In genomic region chr8:11314613-11315012, GRCm38 (mm10) we compare ENCODE assay signal across 8 mouse cellular contexts. TPM values are rescaled to one million over a fixed set of nuclear protein-coding genes. Genes with fewer than 3 reads are reported as not detected.
DNase-seq lines count a peak whose midpoint lies in the region; ATAC-seq and TF ChIP-seq lines count a peak whose summit lies in the region.
"Had no signal": no experiment of that assay in that cellular context is flagged by ENCODE, and none has a peak within 500 bp of the region (broad histone marks: within the 10 kb centered on the region; RNA-seq: fewer than 3 reads in every experiment).

No protein-coding gene starts in this region.

- WGBS in kidney, embryonic 16.5 days = 32% methylated on average over 8 of the region's 8 CpGs
- WGBS in embryonic facial prominence, embryonic 13.5 days = 77% methylated on average over 8 of the region's 8 CpGs
- 65% methylated on average over 8 of the region's 8 CpGs for WGBS in heart, postnatal 0 days

- no peak for TF ChIP-seq CTCF in heart, postnatal 0 days (IDR thresholded peaks at IDR 0.05; ENCODE audit: low read depth)

- peak overlapping the region; percentile 92 for H3K4me2 ChIP-seq in kidney, embryonic 16.5 days (replicated peaks; ENCODE audit: low read depth, low read length)
- H3K4me2 ChIP-seq in embryonic facial prominence, embryonic 13.5 days = peak overlapping the region; percentile 88
- H3K4me2 ChIP-seq in heart, postnatal 0 days (ENCODE audit: low read depth, low read length) = peak overlapping the region; percentile 75
- H3K4me2 ChIP-seq in myocyte (ENCODE audit: low read depth) = peak overlapping the region; percentile 95

- H3ac ChIP-seq in myocyte (ENCODE audit: control insufficient read depth, insufficient read length) = no peak overlapping the region

- no peak for TF ChIP-seq POLR2A in myocyte (IDR thresholded peaks at IDR 0.05; ENCODE audit: insufficient read length, low read depth)

- H3K27me3 ChIP-seq in kidney, embryonic 16.5 days (ENCODE audit: insufficient read depth, low read length) = no peaks in the 10 kb centered on the region
- H3K27me3 ChIP-seq in embryonic facial prominence, embryonic 13.5 days = no peaks in the 10 kb centered on the region
- H3K27me3 ChIP-seq in heart, postnatal 0 days (ENCODE audit: control insufficient read depth, insufficient read depth, low read length) = no peaks in the 10 kb centered on the region
- H3K27me3 ChIP-seq in myocyte (ENCODE audit: control insufficient read depth, insufficient read depth, insufficient read length) = no peaks in the 10 kb centered on the region

- peak overlapping the region; percentile 97 for H3K27ac ChIP-seq in kidney, embryonic 16.5 days (ENCODE audit: low read length)
- H3K27ac ChIP-seq in embryonic facial prominence, embryonic 13.5 days = no peak overlapping the region
- no peak overlapping the region for H3K27ac ChIP-seq in heart, postnatal 0 days (ENCODE audit: low read depth)

- peak overlapping the region; percentile 100 for H3K9ac ChIP-seq in kidney, embryonic 16.5 days (replicated peaks; ENCODE audit: low read length)
- H3K9ac ChIP-seq in embryonic facial prominence, embryonic 13.5 days = peak overlapping the region; percentile 91; the same call in 1 of the 2 replicates
- H3K9ac ChIP-seq in heart, postnatal 0 days (replicated peaks; ENCODE audit: low read depth, low read length) = peak overlapping the region; percentile 91

- peaks cover 21% of the 10 kb centered on the region for H3K79me2 ChIP-seq in myocyte (ENCODE audit: control insufficient read depth, insufficient read depth)

- peaks cover 48% of the 10 kb centered on the region for H3K4me1 ChIP-seq in kidney, embryonic 16.5 days (ENCODE audit: insufficient read depth, low read length)
- peaks cover 41% of the 10 kb centered on the region for H3K4me1 ChIP-seq in embryonic facial prominence, embryonic 13.5 days
- H3K4me1 ChIP-seq in heart, postnatal 0 days (ENCODE audit: control insufficient read depth, insufficient read depth) = peaks cover 56% of the 10 kb centered on the region

- peak overlapping the region; percentile 99 for H3K4me3 ChIP-seq in kidney, embryonic 16.5 days (ENCODE audit: low read length)
- H3K4me3 ChIP-seq in embryonic facial prominence, embryonic 13.5 days = peak overlapping the region; percentile 81
- peak overlapping the region; percentile 83 for H3K4me3 ChIP-seq in heart, postnatal 0 days (ENCODE audit: low read depth, low read length)
- peak overlapping the region; percentile 40 for H3K4me3 ChIP-seq in myocyte

- peak; percentile 20; the same call in 1 of the 2 replicates for ATAC-seq in kidney, embryonic 16.5 days (ENCODE audit: low FRiP score, low TSS enrichment)
- no peak for ATAC-seq in embryonic facial prominence, embryonic 13.5 days (ENCODE audit: insufficient number of reproducible peaks, insufficient read depth, low FRiP score, low TSS enrichment, low read depth)
- no peak for ATAC-seq in heart, postnatal 0 days (ENCODE audit: insufficient read depth, low read depth)

- H3K9me3 ChIP-seq in kidney, embryonic 16.5 days (ENCODE audit: low read length) = no peaks in the 10 kb centered on the region
- no peaks in the 10 kb centered on the region for H3K9me3 ChIP-seq in embryonic facial prominence, embryonic 13.5 days
- no peaks in the 10 kb centered on the region for H3K9me3 ChIP-seq in heart, postnatal 0 days (replicated peaks; ENCODE audit: control insufficient read depth, low read length)

- no peak for DNase-seq in kidney, adult 18-20 months
- DNase-seq in heart, postnatal 0 days (ENCODE audit: low spot score) = no peak
- DNase-seq in embryo, embryonic 11 days = no peak
- DNase-seq in spleen, adult 18-20 months = no peak

- H3K36me3 ChIP-seq in kidney, embryonic 16.5 days (ENCODE audit: insufficient read depth, low read length) = peaks cover 16% of the 10 kb centered on the region; the same call in 1 of the 2 replicates
- 0 out of 2 replicates have a peak, but pooled peaks cover 7% of the 10 kb centered on the region for H3K36me3 ChIP-seq in embryonic facial prominence, embryonic 13.5 days
- peaks cover 25% of the 10 kb centered on the region for H3K36me3 ChIP-seq in heart, postnatal 0 days (replicated peaks; ENCODE audit: control insufficient read depth, insufficient read depth, low read length)
- no peaks in the 10 kb centered on the region for H3K36me3 ChIP-seq in myocyte (ENCODE audit: control insufficient read depth, insufficient read depth)

- no peak for TF ChIP-seq EP300 in heart, postnatal 0 days (IDR thresholded peaks at IDR 0.05; ENCODE audit: low read depth)

TF ChIP-seq in myocyte, 11 proteins besides CTCF, POLR2A, EP300 and RAD21:
- TF ChIP-seq CEBPB (IDR thresholded peaks at IDR 0.05; ENCODE audit: insufficient read depth, poor library complexity, severe bottlenecking) = no peak
- no peak for TF ChIP-seq MYOG (IDR thresholded peaks at IDR 0.05; ENCODE audit: control insufficient read depth in 1 of 3, insufficient read depth in 1 of 3, insufficient read length in 2 of 3, low read depth in 2 of 3)
- TF ChIP-seq USF1 (IDR thresholded peaks at IDR 0.05; ENCODE audit: low read depth) = no peak

RNA-seq across cellular contexts. Expression of gene Col4a1, which starts 2.0 kb away (rescaled TPM):
- polyA plus RNA-seq in kidney, embryonic 16.5 days (2015; fragmentation: Nextera tagmentation; extraction: Ambion mirVana) = 382 and 440 TPM in 2 replicates
- 121 and 137 TPM in 2 replicates for polyA plus RNA-seq in embryonic facial prominence, embryonic 13.5 days (2015; fragmentation: Nextera tagmentation; extraction: Ambion mirVana)
- total RNA-seq in heart, postnatal 0 days (2014; rRNA removed; ENCODE audit: low replicate concordance) = 921 and 1,061 TPM in 2 replicates
- 163 and 191 TPM in 2 replicates for polyA plus RNA-seq in heart, postnatal 0 days (2015; fragmentation: Nextera tagmentation; extraction: Ambion mirVana)
- polyA plus RNA-seq in myocyte (2012; fragmentation: generic; extraction: Trizol) = 34.8 TPM
- total RNA-seq: MEL had no signal

RNA-seq across cellular contexts. Expression of gene Col4a2, which starts 2.0 kb away (rescaled TPM):
- 121 and 126 TPM in 2 replicates for polyA plus RNA-seq in kidney, embryonic 16.5 days (2015; fragmentation: Nextera tagmentation; extraction: Ambion mirVana)
- polyA plus RNA-seq in embryonic facial prominence, embryonic 13.5 days (2015; fragmentation: Nextera tagmentation; extraction: Ambion mirVana) = 58.8 and 62.0 TPM in 2 replicates
- 315 and 329 TPM in 2 replicates for total RNA-seq in heart, postnatal 0 days (2014; rRNA removed; ENCODE audit: low replicate concordance)
- polyA plus RNA-seq in heart, postnatal 0 days (2015; fragmentation: Nextera tagmentation; extraction: Ambion mirVana) = 87.7 and 98.5 TPM in 2 replicates
- polyA plus RNA-seq in myocyte (2012; fragmentation: generic; extraction: Trizol) = 47.3 TPM

Comparison
In these comparisons a context has a peak if more than half of its experiments do, and no peak if none do; other contexts are left out.
1. H3K4me3 ChIP-seq: peak in every context shown above with its lines; median percentile 99 in kidney, embryonic 16.5 days; 83 in heart, postnatal 0 days; 81 in embryonic facial prominence, embryonic 13.5 days; 40 in myocyte.